Comparison of ENCODE assay signal across 8 mouse cellular contexts in the genomic region with DNA sequence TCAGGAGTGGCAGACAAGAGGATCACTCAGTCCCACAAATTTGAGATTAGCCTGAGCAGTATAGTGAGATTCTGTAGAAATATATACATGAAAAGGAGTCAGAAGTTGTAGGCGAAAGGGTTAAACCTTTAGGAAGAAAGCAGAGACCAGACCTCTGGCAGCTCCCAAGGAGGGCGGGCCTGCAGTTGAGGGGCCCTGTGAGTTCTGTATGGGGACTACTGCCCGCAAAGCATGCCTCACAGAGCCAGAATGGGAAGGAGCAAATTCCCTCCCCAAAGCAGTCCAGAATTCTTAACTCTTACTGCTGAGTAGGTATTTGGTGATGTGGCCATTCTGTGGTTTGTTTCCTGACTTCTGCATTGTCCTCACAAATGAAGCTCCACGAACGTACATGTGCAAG. TPM values are rescaled to one million over a fixed set of nuclear protein-coding genes. Genes with fewer than 3 reads are reported as not detected.
A peak's percentile ranks its signal among the peaks of the same experiment; 100 is the strongest.
DNase-seq lines count a peak whose midpoint lies in the region; ATAC-seq and TF ChIP-seq lines count a peak whose summit lies in the region.

No protein-coding gene starts in this region.

- peaks cover 13% of the 10 kb centered on the region; the same call in 1 of the 2 replicates for H3K36me3 ChIP-seq in heart, postnatal 0 days (replicated peaks; ENCODE audit: control insufficient read depth, insufficient read depth, low read length)
- H3K36me3 ChIP-seq in G1E (replicated peaks), result peaks cover 61% of the 10 kb centered on the region
- H3K36me3 ChIP-seq in limb, embryonic 15.5 days, result peaks cover 7% of the 10 kb centered on the region

- no peak for TF ChIP-seq CTCF in heart, postnatal 0 days (IDR thresholded peaks at IDR 0.05; ENCODE audit: low read depth)
- no peak for TF ChIP-seq CTCF in G1E (IDR thresholded peaks at IDR 0.05; ENCODE audit: low read depth, low read length)

- peak; percentile 37 for DNase-seq in heart, postnatal 0 days (ENCODE audit: low spot score)
- DNase-seq in heart, postnatal 14 days, result no peak
- peak; percentile 47 for DNase-seq in G1E (ENCODE audit: low spot score)
- peak; percentile 73 for DNase-seq in embryo, embryonic 11 days
- DNase-seq in thymus, adult 18-20 months, result no peak
- no peak for DNase-seq in frontal cortex, adult 2 months (ENCODE audit: extremely low spot score in 1 of 2, low spot score in 1 of 2)
- no peak for DNase-seq in cerebellum, adult 9-11 months

- H3K27me3 ChIP-seq in heart, postnatal 0 days (ENCODE audit: control insufficient read depth, insufficient read depth, low read length), result no peaks in the 10 kb centered on the region
- H3K27me3 ChIP-seq in G1E (ENCODE audit: insufficient read depth, low read length), result no peaks in the 10 kb centered on the region
- H3K27me3 ChIP-seq in limb, embryonic 15.5 days, result no peaks in the 10 kb centered on the region

- peak overlapping the region; percentile 90 for H3K27ac ChIP-seq in heart, postnatal 0 days (ENCODE audit: low read depth)
- peak overlapping the region; percentile 88 for H3K27ac ChIP-seq in limb, embryonic 15.5 days

- no peak for TF ChIP-seq EP300 in heart, postnatal 0 days (IDR thresholded peaks at IDR 0.05; ENCODE audit: low read depth)

- no peaks in the 10 kb centered on the region for H3K9me3 ChIP-seq in heart, postnatal 0 days (replicated peaks; ENCODE audit: control insufficient read depth, low read length)
- no peaks in the 10 kb centered on the region for H3K9me3 ChIP-seq in G1E (replicated peaks)
- no peaks in the 10 kb centered on the region for H3K9me3 ChIP-seq in limb, embryonic 15.5 days

- H3K9ac ChIP-seq in heart, postnatal 0 days (replicated peaks; ENCODE audit: low read depth, low read length), result peak overlapping the region; percentile 42; the same call in 1 of the 2 replicates
- no peak overlapping the region for H3K9ac ChIP-seq in limb, embryonic 15.5 days

- H3K4me2 ChIP-seq in heart, postnatal 0 days (ENCODE audit: low read depth, low read length), result no peak overlapping the region
- H3K4me2 ChIP-seq in limb, embryonic 15.5 days, result peak overlapping the region; percentile 35

- H3K4me3 ChIP-seq in heart, postnatal 0 days (ENCODE audit: low read depth, low read length), result no peak overlapping the region
- H3K4me3 ChIP-seq in G1E (ENCODE audit: low read depth, low read length), result peak overlapping the region; percentile 45; the same call in 1 of the 2 replicates
- 0 out of 2 replicates have a peak overlapping the region, but pooled peaks have one; percentile 10 for H3K4me3 ChIP-seq in limb, embryonic 15.5 days

- ATAC-seq in heart, postnatal 0 days (ENCODE audit: insufficient read depth, low read depth), result no peak
- ATAC-seq in G1E (ENCODE audit: extremely low read depth, insufficient number of reproducible peaks, low FRiP score, poor library complexity, severe bottlenecking), result peak; percentile 70
- peak; percentile 79 for ATAC-seq in limb, embryonic 15.5 days (ENCODE audit: insufficient number of reproducible peaks, low FRiP score, low TSS enrichment, low read depth)

- H3K4me1 ChIP-seq in heart, postnatal 0 days (ENCODE audit: control insufficient read depth, insufficient read depth), result peaks cover 55% of the 10 kb centered on the region
- H3K4me1 ChIP-seq in G1E (ENCODE audit: insufficient read depth, low read depth, low read length), result peaks cover 64% of the 10 kb centered on the region
- H3K4me1 ChIP-seq in limb, embryonic 15.5 days, result peaks cover 52% of the 10 kb centered on the region

- WGBS in heart, postnatal 0 days, result 17% methylated on average over 5 of the region's 5 CpGs
- 8% methylated on average over 5 of the region's 5 CpGs for WGBS in limb, embryonic 15.5 days

- intact Hi-C loops in heart, postnatal 14 days (cut with DNase I), result no loop called here

RNA-seq across cellular contexts. Expression of a gene that starts 11.6 kb away (rescaled TPM):
- total RNA-seq in heart, postnatal 0 days (2014; rRNA removed; ENCODE audit: low replicate concordance), result 424 and 484 TPM in 2 replicates
- polyA plus RNA-seq in heart, postnatal 0 days (2015; fragmentation: Nextera tagmentation; extraction: Ambion mirVana), result 52.2 and 59.9 TPM in 2 replicates
- 100 to 1,000 TPM; 131 to 132 TPM for total RNA-seq in heart, postnatal 14 days (2021)
- total RNA-seq in G1E (2014; fragmentation: Nextera tagmentation) (69.9 and 74.3 TPM in 2 replicates), G1E (2017) (73.1 and 75.5 TPM in 2 replicates)
- polyA plus RNA-seq in G1E (2012), result 15.8 and 20.3 TPM in 2 replicates
- 45.0 TPM in 2 replicates for polyA plus RNA-seq in limb, embryonic 15.5 days (2015; fragmentation: Nextera tagmentation; extraction: Ambion mirVana)
- 12.7 and 14.8 TPM in 2 replicates for polyA plus RNA-seq in frontal cortex, adult 2 months (2012; rRNA removed)

Comparison
In these comparisons a context has a peak if more than half of its experiments do, and no peak if none do; other contexts are left out.
1. DNase-seq: peak in heart, postnatal 0 days (single experiment), G1E (single experiment) and embryo, embryonic 11 days (single experiment); none in heart, postnatal 14 days (0 of 2), thymus, adult 18-20 months (0 of 2), frontal cortex, adult 2 months (0 of 2) and cerebellum, adult 9-11 months (single experiment).